Mouse (Mus musculus) heart, embryonic 16.5 days (tissue): Measurements from ENCODE around the gene Plce1. TPM values are rescaled to one million over a fixed set of nuclear protein-coding genes. Genes with fewer than 3 reads are reported as not detected.

Source experiments
- ATAC-seq: fragments of 200-750 bp; cut with Nextera tagmentation; replicated peaks from 2 replicates; pipeline ENCODE4 v1.8.0; 2017; ENCODE audit warnings: moderate number of reproducible peaks; ENCODE audit not compliant: insufficient read depth, low FRiP score; ENCODE audit errors: extremely low read depth
- H3K27ac ChIP-seq: fragments of 300-500 bp; sonication (generic); 2 replicates; pipeline ENCODE4 v1.5.1; 2014; ENCODE audit warnings: mild to moderate bottlenecking, low read length, control low read depth, moderate library complexity
- H3K27me3 ChIP-seq: fragments of 300-500 bp; sonication (generic); 2 replicates; pipeline ENCODE4 v1.6.1; 2014; ENCODE audit warnings: low read length, mixed read lengths; ENCODE audit not compliant: control insufficient read depth, insufficient read depth
- H3K36me3 ChIP-seq: fragments of 300-500 bp; sonication (generic); 2 replicates; pipeline ENCODE4 v1.6.1; 2014; ENCODE audit not compliant: control insufficient read depth, insufficient read depth
- H3K4me1 ChIP-seq: fragments of 300-500 bp; sonication (generic); 2 replicates; pipeline ENCODE4 v1.6.1; 2014; ENCODE audit warnings: low read length, mixed read lengths; ENCODE audit not compliant: control insufficient read depth, insufficient read depth
- H3K4me2 ChIP-seq: fragments of 300-500 bp; sonication (generic); 2 replicates; pipeline ENCODE4 v1.6.1; 2014; ENCODE audit warnings: low read depth, mild to moderate bottlenecking, control low read depth, low read length
- H3K4me3 ChIP-seq: fragments of 300-500 bp; sonication (generic); 2 replicates; pipeline ENCODE4 v1.5.1; 2014; ENCODE audit warnings: mild to moderate bottlenecking, control low read depth, low read length
- H3K9ac ChIP-seq: fragments of 300-500 bp; sonication (generic); 2 replicates; pipeline ENCODE4 v1.6.1; 2014; ENCODE audit warnings: low read length, control low read depth
- H3K9me3 ChIP-seq: fragments of 300-500 bp; sonication (generic); replicated peaks from 2 replicates; pipeline ENCODE4 v1.6.1; 2016; ENCODE audit warnings: low read length; ENCODE audit not compliant: control insufficient read depth
- WGBS: fragments of 180-500 bp; shearing (Covaris S2); extraction: QIAGEN DNeasy Blood & Tissue Kit; methylation state at CpG from one replicate; pipeline ENCODE4 v1.1.7; 2014; 5-methylcytosine and 5-hydroxymethylcytosine counted together
- polyA plus RNA-seq: library from polyadenylated mRNA; unstranded; fragments of >200 nt; fragmentation: Nextera tagmentation; extraction: Ambion mirVana; gene quantifications from 2 replicates; pipeline ENCODE4 v1.2.1, GENCODE M21; 2015

The Plce1 gene
- polyA plus RNA-seq, 1 experiment from 2014 or later, result 5.8 TPM

- H3K27ac ChIP-seq, result no peak overlapping the region
- no peaks in the 10 kb centered on the region for H3K27me3 ChIP-seq
- no peaks in the 10 kb centered on the region for H3K4me1 ChIP-seq
- H3K9ac ChIP-seq, result no peak overlapping the region
- ATAC-seq, result no peak
- H3K4me3 ChIP-seq, result no peak overlapping the region
- no peaks in the 10 kb centered on the region for H3K36me3 ChIP-seq
- WGBS, result 73% methylated on average over 4 of the region's 4 CpGs
- no peak overlapping the region for H3K4me2 ChIP-seq
- H3K9me3 ChIP-seq, result no peaks in the 10 kb centered on the region
These were observed 20.2 kb upstream of the Plce1 start for GRCm38 (mm10) chr19:38460696-38461095.

- no peaks in the 10 kb centered on the region for H3K27me3 ChIP-seq
- ATAC-seq, result no peak
- no peak overlapping the region for H3K27ac ChIP-seq
- no peak overlapping the region for H3K4me3 ChIP-seq
- H3K36me3 ChIP-seq, result no peaks in the 10 kb centered on the region
- 78% methylated on average over 10 of the region's 10 CpGs for WGBS
- H3K9me3 ChIP-seq, result no peaks in the 10 kb centered on the region
- H3K4me2 ChIP-seq, result no peak overlapping the region
- H3K4me1 ChIP-seq, result no peaks in the 10 kb centered on the region
- no peak overlapping the region for H3K9ac ChIP-seq
These were observed 10.5 kb upstream of the Plce1 start for GRCm38 (mm10) chr19:38470257-38470893.

GRCm38 (mm10) chr19:38475394-38475793 is 5.5 kb upstream of the Plce1 start:
- H3K4me1 ChIP-seq, result peaks cover 7% of the 10 kb centered on the region
- 57% methylated on average over 7 of the region's 7 CpGs for WGBS
- no peak overlapping the region for H3K9ac ChIP-seq
- no peaks in the 10 kb centered on the region for H3K36me3 ChIP-seq
- H3K27me3 ChIP-seq, result no peaks in the 10 kb centered on the region
- H3K9me3 ChIP-seq, result no peaks in the 10 kb centered on the region
- H3K4me3 ChIP-seq, result no peak overlapping the region
- ATAC-seq, result no peak
- no peak overlapping the region for H3K27ac ChIP-seq
- no peak overlapping the region for H3K4me2 ChIP-seq

- Histone ChIP-seq H3K9me3 (no peaks in the 10 kb centered on the region), H3K27me3 (no peaks in the 10 kb centered on the region), H3K9ac (no peak overlapping the region), H3K27ac (no peak overlapping the region), H3K36me3 (no peaks in the 10 kb centered on the region), H3K4me2 (no peak overlapping the region), H3K4me1 (peaks cover 22% of the 10 kb centered on the region), H3K4me3 (no peak overlapping the region)
- 59% methylated on average over 5 of the region's 5 CpGs for WGBS
- no peak for ATAC-seq
These were observed 2.6 kb upstream of the Plce1 start for GRCm38 (mm10) chr19:38478286-38478685.

- Histone ChIP-seq H3K9me3 (no peaks in the 10 kb centered on the region), H3K27me3 (no peaks in the 10 kb centered on the region), H3K4me1 (peaks cover 24% of the 10 kb centered on the region), H3K4me2 (peak overlapping the region; percentile 56), H3K4me3 (peak overlapping the region; percentile 31), H3K9ac (0 out of 2 replicates have a peak overlapping the region, but pooled peaks have one; percentile 8), H3K36me3 (no peaks in the 10 kb centered on the region), H3K27ac (peak overlapping the region; percentile 58)
- WGBS, result 15% methylated on average over 7 of the region's 7 CpGs
- peak; percentile 59 for ATAC-seq
These were observed 2.0 kb upstream of the Plce1 start for GRCm38 (mm10) chr19:38478948-38479347.

- Histone ChIP-seq H3K4me1 (peaks cover 24% of the 10 kb centered on the region), H3K36me3 (no peaks in the 10 kb centered on the region), H3K9me3 (no peaks in the 10 kb centered on the region), H3K9ac (no peak overlapping the region), H3K27me3 (no peaks in the 10 kb centered on the region), H3K4me2 (peak overlapping the region; percentile 56; the same call in 1 of the 2 replicates), H3K27ac (peak overlapping the region; percentile 58), H3K4me3 (no peak overlapping the region)
- ATAC-seq, result no peak
- 75% methylated on average over 5 of the region's 5 CpGs for WGBS
These were observed 1.4 kb upstream of the Plce1 start for GRCm38 (mm10) chr19:38479473-38479872.

- Histone ChIP-seq H3K4me1 (peaks cover 24% of the 10 kb centered on the region), H3K4me2 (peak overlapping the region; percentile 82), H3K9me3 (no peaks in the 10 kb centered on the region), H3K27ac (peak overlapping the region; percentile 38; the same call in 1 of the 2 replicates), H3K9ac (peak overlapping the region; percentile 88), H3K36me3 (no peaks in the 10 kb centered on the region), H3K27me3 (no peaks in the 10 kb centered on the region), H3K4me3 (peak overlapping the region; percentile 73)
- no peak for ATAC-seq
- 26% methylated on average over 12 of the region's 12 CpGs for WGBS
These were observed 671 bp upstream of the Plce1 start for GRCm38 (mm10) chr19:38480156-38480720.

GRCm38 (mm10) chr19:38481906-38482305 is 997 bp downstream of the Plce1 start:
- peak overlapping the region; percentile 88 for H3K9ac ChIP-seq
- peak overlapping the region; percentile 84 for H3K27ac ChIP-seq

GRCm38 (mm10) chr19:38482406-38483181 is 1.7 kb downstream of the Plce1 start:
- H3K27ac ChIP-seq, result no peak overlapping the region
- peak overlapping the region; percentile 73 for H3K4me3 ChIP-seq
- WGBS, result 30% methylated on average over 19 of the region's 19 CpGs
- no peaks in the 10 kb centered on the region for H3K9me3 ChIP-seq
- H3K4me2 ChIP-seq, result peak overlapping the region; percentile 82
- H3K9ac ChIP-seq, result peak overlapping the region; percentile 88
- ATAC-seq, result no peak
- H3K27me3 ChIP-seq, result no peaks in the 10 kb centered on the region
- H3K36me3 ChIP-seq, result no peaks in the 10 kb centered on the region
- H3K4me1 ChIP-seq, result peaks cover 35% of the 10 kb centered on the region

More at GRCm38 (mm10) chr19:38481906-38482305, 997 bp downstream of the Plce1 start:
- Histone ChIP-seq H3K9me3 (no peaks in the 10 kb centered on the region), H3K27me3 (no peaks in the 10 kb centered on the region), H3K4me3 (peak overlapping the region; percentile 73), H3K4me2 (peak overlapping the region; percentile 82), H3K4me1 (peaks cover 28% of the 10 kb centered on the region), H3K36me3 (no peaks in the 10 kb centered on the region)
- no peak for ATAC-seq
- 27% methylated on average over 8 of the region's 8 CpGs for WGBS
